Mouse (Mus musculus): ENCODE measurements at regions not wholly inside any gene's neighbourhood (a gene's known extent, or its start where the extent isn't known, plus 50 kb on each side); places are given as distances from the start of the nearest gene placed in this dataset.

DNA sequence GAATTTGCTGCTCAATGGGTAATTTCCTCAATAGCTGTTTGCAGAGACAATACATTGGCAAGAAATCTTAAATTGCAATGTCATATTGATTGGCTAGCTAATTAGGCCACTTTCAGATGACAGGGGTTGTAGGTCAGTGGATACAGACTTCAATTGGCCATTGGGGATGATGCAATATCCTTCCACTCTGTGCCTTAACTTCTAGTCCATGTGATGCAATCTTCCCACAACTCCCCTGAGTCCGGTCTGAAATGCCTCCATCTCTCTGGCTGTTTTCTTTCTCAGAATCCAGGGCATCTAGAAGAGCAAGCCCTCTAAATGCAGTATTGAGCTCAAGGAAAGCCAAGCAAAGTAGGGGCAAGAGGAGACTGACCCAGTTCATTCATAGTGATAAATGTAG lies 196.4 kb upstream of the Cdyl start:
- DNase-seq (ENCODE audit: low read depth in 2 of 2, low spot score in 2 of 2), result no peak

DNA sequence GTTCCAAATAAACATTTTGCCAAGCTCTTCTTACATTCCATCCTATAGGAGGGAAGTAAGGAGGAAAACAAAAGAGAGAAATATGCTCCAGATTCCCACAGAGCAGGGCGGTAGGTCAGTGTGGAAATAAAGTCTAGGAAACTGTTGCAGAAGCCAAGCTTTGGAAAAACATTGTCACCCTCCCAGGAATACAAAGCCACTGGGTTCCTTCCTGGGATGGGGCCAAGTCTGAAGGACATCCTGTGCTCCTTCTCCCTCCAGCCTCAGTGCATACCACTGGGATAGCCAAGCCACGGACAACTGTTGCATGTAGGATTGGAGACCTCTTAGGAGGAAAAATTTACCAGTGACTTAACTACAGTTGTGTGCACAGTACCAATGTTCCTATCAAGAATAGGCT lies 195.8 kb upstream of the Cdyl start:
- no peak for DNase-seq (ENCODE audit: low read depth in 2 of 2, low spot score in 2 of 2)

DNA sequence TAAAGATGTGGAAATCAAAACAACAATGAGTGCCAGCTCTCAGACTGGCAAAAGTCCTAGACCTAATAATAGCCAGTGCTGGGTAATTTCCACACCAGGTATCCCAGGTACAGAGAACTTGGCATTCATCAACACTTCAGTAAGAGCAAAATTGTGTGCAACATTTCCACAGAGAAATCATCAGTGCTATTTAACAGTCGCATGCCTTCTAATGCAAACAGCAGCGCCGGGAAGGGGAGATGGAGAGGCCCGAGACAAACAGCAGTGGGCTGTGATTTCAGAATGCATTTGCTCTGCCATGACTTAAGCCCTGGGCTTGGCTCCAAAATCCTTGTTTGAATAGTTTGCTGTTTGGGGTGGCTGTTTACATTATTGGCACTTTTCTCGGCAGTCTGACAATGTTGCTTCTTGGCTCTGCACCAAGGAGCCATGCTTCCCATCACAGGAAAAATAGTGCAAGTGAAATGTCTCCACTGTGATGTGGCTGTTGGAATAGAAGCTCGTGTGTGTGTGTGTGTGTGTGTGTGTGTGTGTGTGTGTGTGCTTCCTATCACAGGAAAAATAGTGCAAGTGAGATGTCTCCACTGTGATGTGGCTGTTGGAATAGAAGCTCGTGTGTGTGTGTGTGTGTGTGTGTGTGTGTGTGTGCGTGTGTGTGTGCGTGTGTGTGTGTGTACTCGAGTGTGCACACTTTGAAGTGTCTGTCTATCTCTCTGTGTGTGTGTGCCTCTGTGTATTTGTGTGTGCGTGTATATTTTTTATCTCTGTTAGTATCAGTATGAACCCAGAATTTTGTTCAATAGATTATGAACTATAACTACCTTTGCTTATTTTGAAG lies 190.1 kb upstream of the Cdyl start:
- no peak for DNase-seq (ENCODE audit: low read depth in 2 of 2, low spot score in 2 of 2)

DNA sequence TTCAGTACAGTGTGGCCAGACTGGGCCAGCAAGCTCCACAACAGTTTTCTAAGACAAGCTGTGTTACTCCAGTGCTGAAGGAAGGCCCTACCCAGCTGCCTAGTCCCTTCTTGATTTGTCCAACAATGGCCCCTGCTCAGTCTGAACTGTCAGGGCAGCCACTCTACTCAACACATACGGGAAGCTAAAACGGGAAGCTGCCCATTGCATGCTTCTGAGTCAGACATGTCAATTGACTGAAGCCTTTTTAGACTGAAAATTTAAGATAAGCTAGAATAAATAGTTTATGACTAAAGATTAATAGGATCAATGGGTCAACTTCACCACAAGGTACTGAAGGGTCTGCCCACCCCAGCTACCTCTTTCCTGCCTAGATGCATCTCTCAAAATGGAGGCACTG lies 181.4 kb upstream of the Cdyl start:
- DNase-seq (ENCODE audit: low read depth in 2 of 2, low spot score in 2 of 2), result no peak

DNA sequence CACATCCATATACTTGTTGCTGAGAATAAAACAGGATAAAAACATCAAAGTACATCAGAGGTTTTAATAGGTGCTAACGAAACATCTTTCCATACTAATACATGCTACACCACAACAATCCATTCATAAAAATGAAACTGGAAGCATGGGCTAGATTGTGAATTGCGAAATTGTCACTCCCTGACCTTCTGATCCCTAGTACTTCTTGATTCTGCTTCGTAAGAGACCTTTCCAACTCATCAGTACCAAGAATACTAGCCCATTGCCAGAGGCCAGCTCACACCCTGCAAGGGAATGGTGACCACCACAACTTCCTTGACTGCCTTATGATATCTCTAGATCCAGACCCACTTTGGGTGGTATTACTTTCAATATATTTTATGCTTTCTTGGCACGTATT lies 177.3 kb upstream of the Cdyl start:
- DNase-seq (ENCODE audit: low read depth in 2 of 2, low spot score in 2 of 2), result no peak

DNA sequence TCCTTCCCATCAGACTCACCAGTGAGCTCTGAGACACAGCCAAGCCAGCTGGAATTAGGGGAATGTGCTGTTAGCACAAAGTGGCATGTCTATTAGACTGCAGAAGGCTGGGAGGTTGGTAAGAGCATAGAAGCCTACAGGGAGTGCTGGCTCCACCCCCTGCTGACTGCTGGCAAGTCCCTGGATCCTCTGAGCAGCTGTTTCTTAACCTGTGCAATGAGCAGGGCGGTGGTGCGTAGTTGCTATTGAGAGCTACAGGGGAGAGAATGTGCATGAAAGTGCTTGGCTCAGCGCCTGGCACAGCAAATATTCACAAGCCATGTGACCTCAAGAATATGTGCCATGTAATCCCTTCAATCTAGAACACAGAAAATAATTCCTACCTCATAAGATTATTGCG lies 173.5 kb upstream of the Cdyl start:
- no peak for DNase-seq (ENCODE audit: low read depth in 2 of 2, low spot score in 2 of 2)

DNA sequence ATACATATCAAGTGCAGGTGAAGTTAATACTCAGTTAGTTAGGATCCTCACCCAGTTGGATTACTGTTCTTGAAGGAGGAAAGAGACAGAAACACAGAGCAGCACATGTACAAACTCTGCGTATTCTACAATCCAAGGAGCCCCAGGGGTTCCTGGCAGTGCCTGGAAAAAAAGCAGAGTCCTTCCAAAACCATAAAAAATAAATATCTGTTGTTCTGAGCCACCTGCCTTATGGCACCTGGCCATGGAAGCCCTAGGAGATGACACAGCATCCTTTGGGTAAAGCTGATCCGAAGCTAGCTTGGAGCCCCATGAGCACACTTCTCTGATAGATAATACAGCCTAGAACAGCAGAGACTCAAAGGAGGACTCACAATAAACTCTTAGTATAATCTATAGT lies 159.9 kb upstream of the Cdyl start:
- DNase-seq (ENCODE audit: low read depth in 2 of 2, low spot score in 2 of 2), result no peak

DNA sequence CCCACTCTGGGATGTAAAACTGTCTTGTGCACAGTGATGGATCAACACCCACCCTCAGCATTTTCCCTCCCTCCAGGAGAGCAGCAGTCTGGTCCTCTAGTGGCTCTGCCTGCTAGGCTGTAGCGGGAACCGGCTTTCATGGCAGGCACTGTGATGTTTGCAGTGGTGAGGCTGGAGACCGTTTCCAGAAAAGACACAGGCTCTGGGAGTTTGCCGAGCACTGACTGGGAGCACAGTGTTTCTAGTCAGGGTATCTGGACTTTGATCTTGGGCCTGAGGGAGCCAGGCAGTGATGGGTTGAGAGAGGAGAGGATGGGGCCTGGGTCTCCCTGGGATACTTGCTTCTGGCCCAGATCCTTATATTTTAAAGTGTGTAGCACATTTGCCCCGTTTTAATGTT lies 158.7 kb upstream of the Cdyl start:
- DNase-seq (ENCODE audit: low read depth in 2 of 2, low spot score in 2 of 2), result no peak

DNA sequence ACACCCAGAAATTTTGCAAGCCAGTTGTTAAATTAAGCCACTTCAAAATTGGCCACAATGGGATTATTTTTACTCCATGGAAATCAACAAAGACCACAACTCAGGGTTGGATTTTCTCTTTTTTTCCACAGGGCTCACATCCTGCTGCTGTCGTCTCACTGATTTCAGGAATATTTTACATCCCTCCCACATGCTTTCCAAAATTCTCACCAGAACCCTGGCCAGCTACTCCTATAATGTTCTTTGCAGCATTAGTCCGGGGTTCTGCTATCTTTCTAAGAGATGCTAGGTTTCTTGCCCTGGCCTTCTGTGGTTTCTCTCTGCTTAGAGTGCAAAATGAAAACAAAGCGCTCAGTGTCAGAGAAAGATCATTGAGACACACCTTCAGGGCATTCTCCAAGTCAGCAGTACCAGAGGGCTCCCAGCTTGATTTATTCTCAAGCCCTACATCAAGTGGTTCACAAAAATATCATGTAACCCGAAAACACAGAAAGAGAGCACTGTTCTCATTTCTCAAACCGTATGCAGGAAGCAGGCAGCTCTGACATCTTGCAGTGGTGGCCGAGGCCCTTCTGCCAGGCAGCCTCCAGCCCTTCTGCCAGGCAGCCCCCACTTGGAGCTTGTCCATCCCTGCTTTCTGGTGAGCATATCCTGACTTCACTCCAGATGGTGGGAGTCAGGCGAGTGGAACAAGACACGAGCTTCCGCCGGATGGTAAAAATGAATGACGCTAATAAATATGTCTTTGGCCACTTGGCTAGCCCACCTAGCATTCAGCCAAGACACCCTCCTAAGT lies 158.1 kb upstream of the Cdyl start:
- no peak for DNase-seq (ENCODE audit: low read depth in 2 of 2, low spot score in 2 of 2)

DNA sequence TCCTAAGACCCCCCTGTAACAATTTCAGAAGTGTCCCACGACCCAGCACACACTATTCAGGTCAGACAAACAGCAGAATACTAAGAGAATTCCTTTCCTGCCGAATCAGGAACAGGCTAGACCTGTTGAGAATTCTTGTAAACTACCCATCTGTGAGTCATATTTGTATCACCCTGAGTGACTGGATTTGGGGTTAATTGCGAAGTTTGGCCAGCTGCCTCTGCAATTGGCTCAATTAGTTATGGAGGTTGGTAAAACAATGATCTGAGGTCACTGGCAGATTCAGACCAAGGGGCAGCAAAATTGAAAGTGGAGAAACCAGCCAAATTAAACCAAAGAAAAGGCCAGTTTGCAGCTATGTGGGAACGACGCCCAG lies 157.5 kb upstream of the Cdyl start:
- no peak for DNase-seq (ENCODE audit: low read depth in 2 of 2, low spot score in 2 of 2)

DNA sequence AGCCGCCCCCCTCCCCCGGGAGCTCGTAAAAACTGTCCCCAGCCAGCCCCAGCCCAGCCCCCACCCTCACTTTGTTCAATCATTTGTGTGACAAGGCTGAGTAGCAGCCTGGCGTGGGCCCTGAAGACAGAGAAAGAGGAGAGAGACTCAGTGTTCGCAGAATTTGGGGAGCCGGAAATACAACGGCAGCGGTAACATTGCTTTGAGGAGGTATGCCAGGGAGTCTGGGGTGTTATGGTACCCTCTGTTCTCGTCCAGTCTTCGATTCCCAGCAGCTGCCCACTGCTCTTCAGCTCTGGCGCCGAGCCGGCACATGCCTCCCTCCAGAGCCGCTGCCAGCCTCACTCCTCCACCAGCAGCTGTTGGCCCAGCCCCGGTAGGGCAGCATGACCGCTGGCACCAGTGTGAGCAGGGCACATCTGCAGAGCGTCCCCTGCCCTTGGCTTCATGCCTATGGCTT lies 156.2 kb upstream of the Cdyl start:
- DNase-seq (ENCODE audit: low read depth in 2 of 2, low spot score in 2 of 2), result no peak

DNA sequence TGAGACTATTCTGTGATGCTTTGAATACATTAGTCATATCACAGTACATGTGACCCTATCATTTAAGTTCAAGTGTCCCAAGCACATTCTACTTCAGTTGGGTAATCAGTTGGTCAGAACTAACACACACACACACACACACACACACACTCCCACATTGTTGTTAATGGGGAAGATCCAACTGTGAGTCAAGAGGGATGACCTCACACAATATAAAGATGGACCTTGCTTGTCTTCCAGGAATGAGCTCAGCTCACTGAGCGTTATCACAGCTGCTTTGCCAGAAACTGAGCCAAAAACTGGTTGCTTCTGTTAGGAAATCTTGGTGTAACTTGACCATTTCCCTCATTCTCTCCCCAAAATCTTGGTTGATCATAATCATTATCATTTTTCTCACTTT lies 152.4 kb upstream of the Cdyl start:
- no peak for DNase-seq (ENCODE audit: low read depth in 2 of 2, low spot score in 2 of 2)

DNA sequence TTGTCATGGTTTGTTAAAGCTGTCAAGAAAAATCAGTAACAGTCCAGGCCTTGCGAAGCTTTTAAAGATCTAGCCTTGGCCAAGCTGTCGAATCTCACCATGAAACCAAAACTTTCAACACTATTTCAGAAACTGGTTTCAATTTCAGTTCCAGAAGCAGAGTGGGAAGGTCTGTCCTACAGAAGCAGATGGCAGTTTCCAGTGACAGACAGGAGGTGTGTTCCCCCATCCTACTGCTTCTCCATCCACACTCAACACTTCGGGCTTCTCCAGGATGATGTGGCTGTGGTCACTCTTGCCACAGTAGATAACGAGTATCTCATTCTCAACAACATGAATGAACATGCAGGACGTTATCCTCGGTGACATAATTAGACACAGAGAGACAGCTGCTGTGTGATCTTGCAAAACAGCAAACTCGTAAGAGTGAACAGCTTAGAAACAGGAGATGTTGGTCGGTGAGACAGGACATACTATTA lies 147.6 kb upstream of the Cdyl start:
- no peak for DNase-seq (ENCODE audit: low read depth in 2 of 2, low spot score in 2 of 2)

DNA sequence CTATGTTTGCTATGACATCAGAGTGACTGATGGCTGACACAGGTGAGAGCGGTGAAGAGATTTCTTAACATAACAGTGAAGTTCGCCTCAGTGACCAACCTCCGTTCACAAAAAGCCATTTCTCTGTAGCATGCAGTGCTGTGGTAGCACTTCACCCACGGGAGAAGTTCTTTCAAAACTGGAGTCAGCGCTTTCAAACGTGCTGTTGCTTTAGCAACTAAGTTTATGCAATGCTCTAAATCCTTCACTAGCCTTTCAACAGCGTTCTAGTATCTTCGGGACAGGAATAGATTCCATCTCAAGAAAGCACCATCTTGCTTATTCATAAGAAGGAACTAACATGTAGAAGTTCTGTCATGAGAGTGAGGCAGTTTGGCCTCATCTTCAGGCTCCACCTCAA lies 146.5 kb upstream of the Cdyl start:
- no peak for DNase-seq (ENCODE audit: low read depth in 2 of 2, low spot score in 2 of 2)

DNA sequence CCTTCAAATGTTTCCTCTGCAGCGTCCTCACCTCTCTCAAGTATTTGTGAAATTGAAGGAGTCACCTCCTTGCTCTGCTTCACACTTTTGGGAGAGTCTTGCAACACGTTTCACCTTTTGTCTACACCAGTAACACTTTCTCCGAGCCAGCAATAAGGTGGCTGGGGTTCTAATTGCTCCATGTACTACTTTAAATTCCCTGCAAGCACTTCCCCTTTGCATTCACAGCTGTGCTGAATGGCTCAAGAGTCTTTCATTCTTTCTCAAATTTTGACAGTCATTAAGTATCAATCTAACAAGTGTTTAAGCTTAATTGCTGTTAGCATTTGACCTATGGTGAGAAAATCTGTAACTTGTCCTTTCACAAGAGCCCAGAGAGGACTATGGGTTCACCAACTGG lies 144.3 kb upstream of the Cdyl start:
- DNase-seq (ENCODE audit: low read depth in 2 of 2, low spot score in 2 of 2), result no peak

DNA sequence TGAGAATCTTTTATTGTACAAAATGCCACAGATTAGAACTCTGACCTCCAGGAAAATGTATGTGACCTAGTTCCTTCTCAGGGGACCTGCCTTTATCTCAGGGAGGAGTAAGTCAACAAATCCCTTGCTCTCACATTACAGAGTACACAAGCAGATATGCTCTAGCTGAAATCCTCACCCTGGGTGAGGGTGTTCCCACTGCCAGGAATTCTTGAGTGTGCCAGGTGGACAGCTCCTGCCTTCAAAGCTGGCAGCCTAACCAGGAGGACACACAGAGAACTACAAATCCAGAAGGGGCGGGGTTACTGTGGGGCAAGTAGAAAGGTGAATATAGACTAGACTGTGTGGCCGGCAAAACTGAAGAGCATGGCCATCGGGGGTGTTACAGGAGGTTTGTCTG lies 141.9 kb upstream of the Cdyl start:
- no peak for DNase-seq (ENCODE audit: low read depth in 2 of 2, low spot score in 2 of 2)

DNA sequence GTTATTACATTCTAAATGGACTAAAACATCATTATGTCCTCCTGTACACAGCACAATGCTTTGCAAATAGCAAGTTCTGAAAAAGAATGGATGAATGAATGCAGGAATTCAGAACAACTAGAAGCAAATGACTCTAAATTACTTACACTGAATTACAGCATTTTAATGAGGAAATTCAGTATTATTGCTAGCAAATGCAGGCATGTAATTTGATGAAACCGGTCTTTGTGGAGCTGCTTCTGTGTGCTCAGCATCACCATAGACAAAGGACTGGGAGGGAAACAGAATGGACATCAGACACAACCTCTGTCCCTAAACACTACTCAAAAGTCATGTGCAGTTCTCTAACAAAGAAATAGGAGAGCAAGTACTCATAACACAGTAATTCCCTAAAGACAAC lies 137.4 kb upstream of the Cdyl start:
- DNase-seq (ENCODE audit: low read depth in 2 of 2, low spot score in 2 of 2), result no peak

DNA sequence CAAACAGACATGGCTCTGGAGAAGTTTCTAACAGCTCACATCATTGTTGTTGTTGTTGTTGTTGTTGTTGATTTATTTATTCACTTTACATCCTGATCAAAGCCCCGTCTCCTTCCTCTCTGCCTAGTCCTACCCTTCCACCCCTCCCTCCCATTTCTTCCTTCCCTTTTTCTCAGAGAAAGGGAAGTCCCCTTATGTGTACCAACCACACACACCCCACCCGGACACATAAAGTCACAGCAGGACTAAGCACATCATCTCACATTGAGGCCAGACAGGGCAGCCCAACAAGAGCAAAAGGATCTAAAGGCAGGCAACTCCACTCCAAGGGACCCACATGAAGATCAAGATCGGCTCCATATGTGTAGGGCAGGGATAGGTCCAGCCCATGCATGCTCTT lies 130.1 kb upstream of the Cdyl start:
- DNase-seq (ENCODE audit: low read depth in 2 of 2, low spot score in 2 of 2), result no peak

DNA sequence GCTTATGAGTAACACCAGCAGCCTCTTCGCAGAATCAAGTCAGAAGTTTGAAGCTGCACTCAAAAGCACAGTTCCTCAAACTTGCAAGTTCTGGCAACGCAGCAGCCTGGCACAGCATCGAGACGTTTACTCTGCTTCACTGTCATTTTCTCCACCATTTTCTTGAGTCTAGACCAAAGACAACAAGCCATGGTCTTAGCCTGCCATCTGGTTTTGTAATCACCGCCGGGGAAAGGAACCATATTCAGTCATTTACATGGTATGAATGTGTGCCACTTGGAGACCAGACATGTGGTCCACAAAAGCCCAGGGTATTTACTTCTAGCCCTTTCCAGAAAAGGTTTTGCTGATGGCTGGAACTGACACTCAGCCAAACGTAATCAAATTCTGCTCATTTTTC lies 122.5 kb upstream of the Cdyl start:
- no peak for DNase-seq (ENCODE audit: low read depth in 2 of 2, low spot score in 2 of 2)

DNA sequence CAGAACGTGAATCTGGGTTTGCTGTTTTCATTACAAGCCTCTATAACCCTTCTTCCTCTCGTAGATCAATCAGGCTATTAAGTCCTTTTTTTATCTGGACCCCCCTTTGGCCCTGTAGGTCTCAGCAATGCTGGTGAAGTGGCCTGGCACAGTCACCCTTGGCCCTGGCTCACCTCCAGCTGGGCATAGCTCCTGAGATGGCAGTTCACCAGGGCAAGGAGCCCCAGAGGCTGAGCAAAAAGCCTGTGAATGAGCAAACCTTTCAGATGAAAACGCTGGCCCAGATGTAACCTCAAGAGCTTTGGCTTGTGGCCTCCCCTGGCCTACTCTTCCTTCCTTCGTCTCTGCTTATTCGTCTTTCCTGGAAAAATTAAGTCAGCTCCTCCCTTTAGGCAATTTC lies 121.7 kb upstream of the Cdyl start:
- no peak for DNase-seq (ENCODE audit: low read depth in 2 of 2, low spot score in 2 of 2)

DNA sequence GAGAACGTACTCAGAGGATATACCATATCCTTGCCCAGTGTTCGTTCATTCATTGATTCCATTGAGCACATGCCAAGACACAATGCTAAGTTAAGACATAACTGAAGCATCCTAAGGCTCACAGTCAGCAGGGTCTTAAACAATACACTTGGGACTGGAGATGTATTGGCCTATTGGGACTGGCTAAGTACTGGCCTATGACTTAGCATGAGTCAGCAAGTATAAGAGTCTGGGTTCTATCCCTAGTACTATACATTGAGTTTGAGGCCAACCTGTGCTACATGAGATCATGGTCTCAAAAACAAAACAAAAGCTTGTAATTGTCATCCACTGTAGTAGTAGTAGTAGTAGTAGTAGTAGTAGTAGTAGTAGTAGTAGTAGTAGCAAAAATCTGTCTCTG lies 119.2 kb upstream of the Cdyl start:
- DNase-seq (ENCODE audit: low read depth in 2 of 2, low spot score in 2 of 2), result no peak

DNA sequence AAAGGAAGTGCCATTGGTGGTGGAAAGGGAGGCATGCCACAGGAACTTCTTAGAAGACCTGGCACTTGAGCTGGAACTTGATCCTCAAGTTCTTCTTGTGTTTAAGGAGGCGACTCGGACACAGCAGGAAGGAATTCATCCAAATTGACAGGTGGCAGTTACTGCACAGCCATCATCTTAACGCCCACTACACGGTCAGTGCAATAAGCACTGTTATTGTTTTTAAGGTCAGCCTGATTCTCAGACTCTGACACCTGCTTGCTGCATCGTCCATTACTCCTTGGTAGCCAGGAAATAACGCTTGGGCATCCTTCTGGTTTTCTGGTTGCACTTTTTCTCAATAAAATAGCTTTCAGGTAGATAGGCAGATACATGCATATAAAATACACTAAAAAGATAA lies 118.6 kb upstream of the Cdyl start:
- no peak for DNase-seq (ENCODE audit: low read depth in 2 of 2, low spot score in 2 of 2)

DNA sequence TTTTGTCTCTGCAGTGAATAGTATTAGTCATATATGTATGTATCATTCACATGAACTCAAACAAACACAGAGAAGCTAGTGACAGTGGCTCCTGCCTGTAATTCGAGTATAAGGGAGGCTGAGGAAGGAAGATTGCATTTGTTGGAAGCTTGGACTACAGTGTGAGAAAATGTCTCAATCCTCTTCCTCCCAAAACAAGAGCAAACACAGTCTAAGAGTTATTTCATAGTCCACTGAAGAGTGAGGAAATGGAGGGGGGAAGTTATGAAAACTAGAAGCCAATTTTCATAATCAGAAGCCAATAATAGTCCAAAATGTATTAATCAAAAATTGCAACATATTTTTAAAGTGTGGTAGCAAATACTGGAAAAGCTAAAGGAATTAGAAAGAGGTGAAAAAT lies 95.6 kb upstream of the Cdyl start:
- DNase-seq (ENCODE audit: low read depth in 2 of 2, low spot score in 2 of 2), result no peak

Data from CD8-positive naive resting alpha-beta T cell, adult 2 months (primary cell).